Mouse (Mus musculus) lung, postnatal 0 days (tissue): ENCODE results near the gene Ncdn. TPM values are rescaled to one million over a fixed set of nuclear protein-coding genes. Genes with fewer than 3 reads are reported as not detected.

Experiments
- ATAC-seq: fragments of 200-750 bp; cut with Nextera tagmentation; 2 replicates; pipeline ENCODE4 v1.8.0; 2017; ENCODE audit warnings: moderate library complexity
- DNase-seq: peaks from one replicate; pipeline ENCODE4 v3.0.0-alpha.2; 2016; ENCODE audit warnings: low spot score
- H3K27ac ChIP-seq: fragments of 300-500 bp; sonication (generic); 2 replicates; pipeline ENCODE4 v1.5.1; 2014; ENCODE audit warnings: antibody characterized with exemption, mild to moderate bottlenecking, low read length, mixed read lengths
- H3K27me3 ChIP-seq: fragments of 300-500 bp; sonication (generic); replicated peaks from 2 replicates; pipeline ENCODE4 v1.6.1; 2014; ENCODE audit warnings: low read length, mixed read lengths; ENCODE audit not compliant: insufficient read depth
- H3K36me3 ChIP-seq: fragments of 300-500 bp; sonication (generic); 2 replicates; pipeline ENCODE4 v1.6.1; 2014; ENCODE audit warnings: low read length, mixed read lengths; ENCODE audit not compliant: insufficient read depth
- H3K4me1 ChIP-seq: fragments of 300-500 bp; sonication (generic); 2 replicates; pipeline ENCODE4 v1.6.1; 2014; ENCODE audit warnings: antibody characterized with exemption, low read depth, low read length, mixed read lengths; ENCODE audit not compliant: insufficient read depth
- H3K4me2 ChIP-seq: fragments of 300-500 bp; sonication (generic); replicated peaks from 2 replicates; pipeline ENCODE4 v1.6.1; 2014; ENCODE audit warnings: low read depth, mild to moderate bottlenecking, low read length, moderate library complexity, mixed read lengths
- H3K4me3 ChIP-seq: fragments of 300-500 bp; sonication (generic); 2 replicates; pipeline ENCODE4 v1.5.1; 2014; ENCODE audit warnings: low read depth, low read length
- H3K9ac ChIP-seq: fragments of 300-500 bp; sonication (generic); replicated peaks from 2 replicates; pipeline ENCODE4 v1.6.1; 2014; ENCODE audit warnings: low read depth, mild to moderate bottlenecking
- H3K9me3 ChIP-seq: fragments of 300-500 bp; sonication (generic); 2 replicates; pipeline ENCODE4 v1.6.1; 2016; ENCODE audit warnings: low read length, mixed read lengths
- CTCF ChIP-seq: IDR thresholded peaks from 2 replicates; pipeline ENCODE4 v1.5.1; 2016; ENCODE audit warnings: antibody characterized with exemption, mild to moderate bottlenecking
- EP300 ChIP-seq: IDR thresholded peaks from 2 replicates; pipeline ENCODE4 v1.6.1; 2016; ENCODE audit warnings: antibody characterized with exemption, mild to moderate bottlenecking, control low read depth
- WGBS: fragments of 180-500 bp; shearing (Covaris S2); extraction: QIAGEN DNeasy Blood & Tissue Kit; methylation state at CpG from one replicate; pipeline ENCODE4 v1.1.7; 2014; 5-methylcytosine and 5-hydroxymethylcytosine counted together
- polyA plus RNA-seq: library from polyadenylated mRNA; unstranded; fragments of >200 nt; fragmentation: Nextera tagmentation; extraction: Ambion mirVana; gene quantifications from 2 replicates; pipeline ENCODE4 v1.2.1, GENCODE M21; 2015

Ncdn gene
- polyA plus RNA-seq, 1 experiment from 2014 or later = 12.3 TPM

- no peak for DNase-seq
- Histone ChIP-seq H3K27ac (no peak overlapping the region), H3K4me2 (no peak overlapping the region), H3K9me3 (no peaks in the 10 kb centered on the region), H3K9ac (no peak overlapping the region), H3K36me3 (no peaks in the 10 kb centered on the region), H3K4me3 (no peak overlapping the region), H3K4me1 (no peaks in the 10 kb centered on the region), H3K27me3 (no peaks in the 10 kb centered on the region)
- ATAC-seq = no peak
- 78% methylated on average over 12 of the region's 12 CpGs for WGBS
- no peak for TF ChIP-seq EP300
- no peak for TF ChIP-seq CTCF
Measured at GRCm38 (mm10) chr4:126779826-126780775, 26.9 kb upstream of the Ncdn start.

- Histone ChIP-seq H3K9ac (no peak overlapping the region), H3K36me3 (no peaks in the 10 kb centered on the region), H3K27me3 (no peaks in the 10 kb centered on the region), H3K4me1 (no peaks in the 10 kb centered on the region), H3K27ac (no peak overlapping the region), H3K4me2 (no peak overlapping the region), H3K9me3 (no peaks in the 10 kb centered on the region), H3K4me3 (no peak overlapping the region)
- WGBS = 53% methylated on average over 8 of the region's 8 CpGs
- ATAC-seq = no peak
- no peak for DNase-seq
- no peak for TF ChIP-seq EP300
Measured at GRCm38 (mm10) chr4:126779148-126779581, 25.9 kb upstream of the Ncdn start.

GRCm38 (mm10) chr4:126775182-126775581 lies 21.9 kb upstream of the Ncdn start:
- Histone ChIP-seq H3K9me3 (no peaks in the 10 kb centered on the region), H3K4me3 (no peak overlapping the region), H3K4me1 (no peaks in the 10 kb centered on the region), H3K36me3 (no peaks in the 10 kb centered on the region), H3K4me2 (no peak overlapping the region), H3K9ac (no peak overlapping the region), H3K27ac (no peak overlapping the region), H3K27me3 (no peaks in the 10 kb centered on the region)
- DNase-seq (no peak), ATAC-seq (no peak)
- WGBS = 37% methylated on average over 1 of the region's 1 CpGs
- no peak for TF ChIP-seq CTCF
- no peak for TF ChIP-seq EP300

GRCm38 (mm10) chr4:126773871-126774270 lies 20.6 kb upstream of the Ncdn start:
- Histone ChIP-seq H3K27ac (no peak overlapping the region), H3K4me2 (no peak overlapping the region), H3K36me3 (no peaks in the 10 kb centered on the region), H3K4me3 (no peak overlapping the region), H3K4me1 (no peaks in the 10 kb centered on the region), H3K9me3 (no peaks in the 10 kb centered on the region), H3K27me3 (no peaks in the 10 kb centered on the region), H3K9ac (no peak overlapping the region)
- WGBS = 88% methylated on average over 6 of the region's 6 CpGs
- TF ChIP-seq EP300 (no peak), CTCF (no peak)
- ATAC-seq (no peak), DNase-seq (no peak)

GRCm38 (mm10) chr4:126770831-126771230 lies 17.6 kb upstream of the Ncdn start:
- Histone ChIP-seq H3K4me1 (no peaks in the 10 kb centered on the region), H3K27ac (no peak overlapping the region), H3K4me3 (no peak overlapping the region), H3K36me3 (no peaks in the 10 kb centered on the region), H3K9me3 (no peaks in the 10 kb centered on the region), H3K27me3 (no peaks in the 10 kb centered on the region), H3K4me2 (no peak overlapping the region), H3K9ac (no peak overlapping the region)
- DNase-seq = no peak
- WGBS = 87% methylated on average over 4 of the region's 4 CpGs
- no peak for TF ChIP-seq EP300
- TF ChIP-seq CTCF = no peak
- no peak for ATAC-seq

- TF ChIP-seq EP300 (no peak), CTCF (no peak)
- Histone ChIP-seq H3K27me3 (no peaks in the 10 kb centered on the region), H3K27ac (no peak overlapping the region), H3K4me1 (no peaks in the 10 kb centered on the region), H3K4me3 (no peak overlapping the region), H3K4me2 (no peak overlapping the region), H3K9ac (no peak overlapping the region), H3K9me3 (no peaks in the 10 kb centered on the region), H3K36me3 (no peaks in the 10 kb centered on the region)
- WGBS = 85% methylated on average over 9 of the region's 9 CpGs
- no peak for ATAC-seq
- no peak for DNase-seq
Measured at GRCm38 (mm10) chr4:126769800-126770563, 16.7 kb upstream of the Ncdn start.
